Mouse (Mus musculus) lung, adult 2 months (tissue): ENCODE results near the gene Eml4. TPM values are rescaled to one million over a fixed set of nuclear protein-coding genes. Genes with fewer than 3 reads are reported as not detected.

Experiments used
- DNase-seq: peaks from one replicate; pipeline ENCODE4 v3.0.0; 2022
- H3K4me1 ChIP-seq: fragments of 200-500 bp; 2 replicates; pipeline ENCODE4 v1.6.1; 2011; ENCODE audit warnings: low read length; ENCODE audit not compliant: control insufficient read depth, insufficient read depth
- H3K4me3 ChIP-seq: fragments of 200-500 bp; replicated peaks from 2 replicates; pipeline ENCODE3; 2011; ENCODE audit warnings: low read depth, mild to moderate bottlenecking, control low read depth, low read length; ENCODE audit errors: extremely low read depth
- CTCF ChIP-seq: fragments of 200-500 bp; IDR thresholded peaks from 2 replicates; pipeline ENCODE4 v1.5.1; 2011; ENCODE audit warnings: mild to moderate bottlenecking, low read length, control low read depth; ENCODE audit not compliant: insufficient read depth
- POLR2A ChIP-seq: fragments of 200-500 bp; IDR thresholded peaks from 2 replicates; pipeline ENCODE4 v1.6.1; 2011; ENCODE audit warnings: low read depth, mild to moderate bottlenecking, control low read depth, low read length, borderline replicate concordance; ENCODE audit errors: extremely low read depth
- WGBS: fragments of 180-500 bp; shearing (Covaris S2); methylation state at CpG from one replicate; pipeline ENCODE4 v1.1.7; 2018; 5-methylcytosine and 5-hydroxymethylcytosine counted together
- polyA plus RNA-seq: library from polyadenylated mRNA; depleted of rRNA; stranded (reverse); fragments of >200 nt; gene quantifications from 2 replicates; pipeline ENCODE4 v1.2.3, GENCODE M21; 2012

Gene Eml4
- polyA plus RNA-seq, 1 experiment: 10.6 TPM

DNA sequence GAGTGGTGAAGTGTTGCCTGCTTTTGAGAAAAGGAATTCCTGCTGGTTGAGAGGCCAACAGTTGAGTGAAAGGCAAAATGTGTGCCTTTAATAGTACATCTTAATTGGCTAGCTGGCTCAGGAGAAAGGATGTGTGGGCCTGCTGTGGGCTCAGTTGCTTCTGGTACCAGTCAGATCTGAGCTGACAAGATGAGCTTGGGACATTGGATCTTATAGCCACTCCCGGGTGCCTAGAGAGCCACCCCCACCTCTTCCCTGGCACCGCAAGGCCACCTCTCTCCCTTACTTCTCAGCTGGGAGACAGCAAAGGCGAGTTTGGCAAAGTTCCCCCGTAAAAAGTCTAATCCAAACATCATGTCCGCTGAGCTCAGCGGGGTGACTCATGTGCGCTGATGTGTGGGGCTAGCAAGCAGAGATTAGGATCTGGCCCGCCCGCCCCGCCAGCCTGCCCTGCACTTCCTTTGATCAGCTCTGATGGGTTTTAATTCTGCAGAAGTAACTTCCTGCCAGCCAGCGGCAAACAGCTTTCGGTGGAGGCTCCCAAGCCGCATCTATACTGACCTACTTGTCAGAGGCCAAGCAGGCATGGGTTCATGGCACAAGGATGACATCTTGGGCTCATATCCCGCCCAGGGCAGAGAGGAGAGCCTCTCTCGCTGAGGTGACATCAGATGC is 38.4 kb upstream of the Eml4 start:
- Histone ChIP-seq H3K4me1 (peaks cover 6% of the 10 kb centered on the region), H3K4me3 (peak overlapping the region; percentile 12)
- WGBS: 1% methylated on average over 15 of the region's 15 CpGs
- DNase-seq: peak; percentile 54
- TF ChIP-seq CTCF: no peak
- no peak for TF ChIP-seq POLR2A

DNA sequence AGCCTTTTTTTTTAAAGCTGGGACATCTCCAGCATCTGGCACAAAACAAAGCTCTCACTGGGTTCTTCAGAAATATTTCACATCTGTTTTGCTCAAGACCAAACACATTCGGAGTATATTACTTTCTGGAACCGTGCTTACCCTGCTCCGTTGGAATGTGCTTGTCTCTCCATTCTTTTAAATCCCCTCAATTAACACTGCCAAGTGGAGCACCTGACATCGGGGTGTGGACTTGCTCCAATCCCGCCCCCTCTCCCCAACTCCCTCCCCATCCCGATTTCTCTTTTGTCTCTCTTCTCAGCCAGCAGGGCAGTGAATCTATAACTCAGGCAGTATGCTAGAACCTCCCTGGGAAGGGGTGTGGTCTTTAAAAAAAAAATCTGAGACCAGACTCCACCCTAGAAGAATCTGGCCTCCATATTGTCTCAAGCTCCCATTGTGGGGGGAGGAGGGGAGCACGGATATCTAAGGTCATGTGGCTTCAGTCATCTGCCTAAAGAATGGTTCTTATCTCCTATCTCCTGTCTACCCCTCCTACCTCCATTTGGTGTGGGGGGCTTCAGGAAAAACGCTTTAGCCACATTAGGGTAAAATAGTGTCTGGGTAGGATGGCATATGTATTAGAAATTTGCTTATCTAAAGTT is 37.6 kb upstream of the Eml4 start:
- WGBS: 35% methylated on average over 8 of the region's 8 CpGs
- TF ChIP-seq POLR2A (no peak), CTCF (no peak)
- no peak for DNase-seq
- H3K4me3 ChIP-seq: no peak overlapping the region
- peaks cover 5% of the 10 kb centered on the region for H3K4me1 ChIP-seq

DNA sequence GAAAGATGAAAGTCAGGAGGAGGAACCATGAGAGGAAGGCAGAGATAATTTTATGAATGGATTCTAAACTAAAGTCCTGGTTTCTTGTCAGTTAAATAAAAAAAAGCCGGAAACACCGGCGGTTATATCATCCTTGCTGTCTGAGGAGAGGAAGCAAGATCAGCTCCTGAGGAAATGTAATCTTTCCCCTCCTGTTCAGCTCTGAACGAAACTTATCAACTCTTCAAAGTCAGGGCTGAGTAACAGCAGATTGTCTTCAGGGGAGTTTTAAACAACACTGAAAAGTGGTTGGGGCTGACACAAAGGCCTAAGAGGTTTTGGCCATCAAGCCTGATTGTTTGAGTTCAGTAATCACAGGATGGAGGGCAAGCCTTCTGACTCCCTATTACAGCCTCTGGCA is 35.3 kb upstream of the Eml4 start:
- no peak overlapping the region for H3K4me3 ChIP-seq
- DNase-seq: no peak
- TF ChIP-seq POLR2A: no peak
- no peak for TF ChIP-seq CTCF
- WGBS: 32% methylated on average over 4 of the region's 4 CpGs
- peaks cover 5% of the 10 kb centered on the region for H3K4me1 ChIP-seq

DNA sequence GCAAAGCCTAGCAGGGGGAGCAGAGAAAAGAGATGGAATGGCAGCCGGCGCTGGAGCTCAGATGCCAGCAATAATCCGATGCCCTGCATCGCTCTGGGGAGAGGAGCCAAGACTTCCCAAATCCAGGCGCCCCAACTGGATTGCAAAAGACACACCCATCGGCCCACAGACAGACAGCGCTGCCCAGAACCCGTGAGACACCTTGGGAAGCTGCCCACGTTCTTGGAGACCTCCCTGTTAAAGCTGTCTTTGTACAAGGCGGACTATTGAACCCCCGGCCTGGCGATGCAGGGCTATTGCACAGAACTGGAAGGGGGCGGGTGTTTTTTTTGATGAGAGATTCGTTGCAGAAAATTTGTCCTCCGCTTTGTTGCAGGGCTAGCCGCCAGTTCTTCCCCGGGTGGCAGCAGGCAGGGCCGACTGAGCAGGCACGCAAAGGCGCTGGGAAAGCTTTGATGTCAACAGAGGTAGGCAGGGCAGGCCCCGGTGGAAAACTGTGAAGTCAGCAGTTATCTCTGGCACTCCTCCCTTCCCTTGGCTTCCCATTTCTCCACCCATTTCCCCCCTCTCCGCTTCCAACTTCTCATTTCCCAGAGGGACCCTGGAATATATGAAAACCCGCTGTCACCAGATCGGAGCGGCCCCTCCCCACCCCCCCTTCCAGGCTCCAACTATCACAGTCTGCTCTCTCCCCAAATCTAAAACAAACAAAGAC is 28.0 kb upstream of the Eml4 start:
- peak overlapping the region; percentile 60 for H3K4me3 ChIP-seq
- peak; percentile 55 for DNase-seq
- H3K4me1 ChIP-seq: peaks cover 10% of the 10 kb centered on the region
- no peak for TF ChIP-seq CTCF
- no peak for TF ChIP-seq POLR2A
- 13% methylated on average over 25 of the region's 25 CpGs for WGBS

DNA sequence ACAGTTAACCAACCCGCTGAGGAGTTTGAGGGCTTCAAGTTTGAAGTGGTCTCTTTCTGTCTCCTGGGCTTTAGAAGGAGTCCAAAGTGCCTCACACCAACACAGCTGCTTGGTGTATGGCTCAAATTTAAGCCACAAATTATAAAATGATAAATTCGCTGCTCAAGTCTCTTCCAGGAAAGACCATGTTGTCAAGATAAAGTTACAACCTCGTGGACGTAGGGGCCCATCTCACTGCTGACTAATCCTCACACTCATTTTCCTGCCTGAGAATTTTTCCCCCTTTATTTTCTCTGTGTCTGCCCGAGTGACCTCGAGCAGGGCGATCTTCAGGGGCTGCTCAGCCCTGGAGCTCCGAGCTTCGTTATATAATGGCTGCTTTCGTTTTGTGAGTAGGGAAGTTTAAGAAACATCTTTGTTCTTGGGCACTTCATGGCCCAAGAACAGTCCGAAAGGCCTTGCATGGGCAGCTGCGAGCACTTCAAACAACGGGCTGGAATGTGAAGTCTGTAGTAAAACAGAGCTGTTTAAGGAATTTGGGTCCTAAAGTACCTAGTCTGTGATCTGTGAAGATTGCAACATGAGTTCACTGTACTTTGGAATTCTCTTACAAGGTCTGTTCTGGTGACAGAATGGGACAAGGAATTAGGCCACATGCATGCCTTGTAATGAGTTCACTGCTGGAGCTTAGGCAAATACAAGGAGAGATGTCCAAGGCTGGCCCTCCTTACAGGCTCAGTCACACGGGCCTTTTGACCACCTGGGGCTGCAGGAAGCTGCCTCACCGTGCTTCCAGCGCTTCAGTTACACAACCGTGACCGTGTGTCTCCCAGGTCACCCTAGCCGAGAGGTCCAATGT is 27.1 kb upstream of the Eml4 start:
- Histone ChIP-seq H3K4me1 (peaks cover 10% of the 10 kb centered on the region), H3K4me3 (no peak overlapping the region)
- peak; percentile 51 for DNase-seq
- TF ChIP-seq CTCF (no peak), POLR2A (no peak)
- 44% methylated on average over 19 of the region's 19 CpGs for WGBS

DNA sequence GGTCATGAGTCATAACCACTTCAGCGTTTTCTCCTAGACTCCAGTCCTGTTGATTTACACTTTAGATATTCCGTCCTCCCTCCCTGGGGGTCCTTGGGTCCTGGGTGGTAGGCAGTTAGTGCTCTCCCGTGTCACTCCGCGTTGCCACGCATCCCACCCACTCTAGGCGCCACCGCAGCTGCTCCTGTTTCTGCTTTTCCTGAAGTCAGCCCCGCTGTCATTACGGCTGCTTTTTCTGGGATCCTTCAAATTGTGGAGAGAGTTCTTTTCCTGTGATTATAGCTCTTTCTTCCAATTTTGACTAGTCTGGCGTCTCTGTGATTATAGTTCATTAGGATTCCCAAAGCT is 26.5 kb upstream of the Eml4 start:
- H3K4me3 ChIP-seq: no peak overlapping the region
- 77% methylated on average over 11 of the region's 11 CpGs for WGBS
- peaks cover 10% of the 10 kb centered on the region for H3K4me1 ChIP-seq
- TF ChIP-seq POLR2A (no peak), CTCF (no peak)
- no peak for DNase-seq

DNA sequence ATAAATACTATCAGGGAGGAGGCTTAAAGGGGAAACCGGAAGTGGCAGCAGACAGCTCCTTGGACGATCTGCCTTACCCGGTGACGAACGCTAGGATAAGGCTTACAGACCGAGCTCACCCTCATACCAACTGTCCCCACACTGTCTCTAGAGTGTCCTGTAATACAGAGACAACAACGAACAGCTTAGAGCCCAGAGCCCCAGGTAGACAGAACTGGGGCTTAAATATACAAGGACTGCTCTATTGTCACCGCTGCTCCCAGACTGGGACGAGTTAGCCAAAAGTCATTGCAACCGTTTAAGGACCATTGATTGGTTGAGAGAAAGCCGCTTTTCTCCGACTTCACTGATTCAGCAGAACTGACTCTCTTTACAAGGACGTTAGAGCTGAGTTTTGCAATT is 15.5 kb upstream of the Eml4 start:
- TF ChIP-seq CTCF (no peak), POLR2A (no peak)
- peak overlapping the region; percentile 32 for H3K4me3 ChIP-seq
- H3K4me1 ChIP-seq: peaks cover 6% of the 10 kb centered on the region
- WGBS: 32% methylated on average over 13 of the region's 13 CpGs
- DNase-seq: no peak

DNA sequence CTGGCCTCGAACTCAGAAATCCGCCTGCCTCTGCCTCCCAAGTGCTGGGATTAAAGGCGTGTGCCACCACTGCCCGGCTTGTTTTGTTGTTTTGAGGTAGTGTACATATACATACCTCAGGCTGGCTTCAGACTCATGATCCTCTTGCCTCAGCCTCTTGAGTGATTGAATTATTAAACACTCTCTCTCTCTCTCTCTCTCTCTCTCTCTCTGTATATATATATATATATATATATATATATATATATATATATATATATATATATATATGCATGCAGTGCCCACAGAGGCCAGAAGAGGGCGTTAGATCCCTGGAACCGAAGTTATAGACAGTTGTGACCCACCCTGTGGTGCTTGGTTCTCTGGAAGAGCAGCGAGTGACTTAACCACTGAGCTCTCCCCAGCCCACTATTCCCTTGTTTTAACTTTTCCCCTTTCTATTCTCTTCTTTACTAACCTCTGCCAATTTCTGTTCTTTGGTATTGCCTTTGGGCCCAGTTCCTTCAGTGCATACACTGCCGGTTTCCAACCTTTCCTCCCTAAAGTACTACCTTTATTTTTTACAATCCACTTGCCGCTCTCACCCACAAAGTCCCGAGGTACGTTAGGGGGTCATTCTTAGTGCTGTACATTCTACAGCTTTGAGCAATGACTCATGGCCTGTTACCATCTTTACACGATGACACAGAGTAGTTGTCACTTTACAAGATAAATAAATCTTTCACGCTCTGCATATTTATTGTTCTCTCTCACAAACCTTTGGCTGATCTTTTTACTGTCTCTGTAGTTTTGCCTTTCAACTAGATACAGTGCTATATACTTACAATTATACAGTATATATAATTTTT is 13.5 kb upstream of the Eml4 start:
- Histone ChIP-seq H3K4me1 (peaks cover 2% of the 10 kb centered on the region; the same call in 1 of the 2 replicates), H3K4me3 (no peak overlapping the region)
- 68% methylated on average over 13 of the region's 13 CpGs for whole genome bisulfite sequencing
- peak; percentile 26 for TF ChIP-seq CTCF
- no peak for TF ChIP-seq POLR2A
- no peak for DNase-seq
